Mouse (Mus musculus): ENCODE measurements around the gene Nos1. TPM values are rescaled to one million over a fixed set of nuclear protein-coding genes. Genes with fewer than 3 reads are reported as not detected.
"Not testable (repeated sequence)": the region's sequence is repeated elsewhere in the genome, so short reads cannot be mapped to it uniquely, and the experiment has no call there.

Nos1 gene
- total RNA-seq, 2 experiments from 2014 or later, result 19.9 to 27.6 TPM

GRCm38 (mm10) chr5:117827366-117827765, 46.5 kb downstream of the Nos1 start:
- DNase-seq (ENCODE audit: low spot score in 2 of 2), result no peak
- intact Hi-C loops (cut with DNase I), result no loop called here

GRCm38 (mm10) chr5:117836930-117837329, 56.1 kb downstream of the Nos1 start:
- intact Hi-C loops (cut with DNase I), result loop anchor here (5.0 kb wide), 2 partner anchors 95 to 225 kb away; no protein-coding TSS in a partner anchor
- peak; percentile 68 to 87 for DNase-seq (ENCODE audit: low spot score in 2 of 2)

- DNase-seq (ENCODE audit: low spot score in 2 of 2), result no peak
- intact Hi-C loops (cut with DNase I), result loop anchor here (2.0 to 5.0 kb wide), 3 partner anchors 95 to 321 kb away; no protein-coding TSS in a partner anchor
These were observed 56.9 kb downstream of the Nos1 start for GRCm38 (mm10) chr5:117837731-117838130.

GRCm38 (mm10) chr5:117839501-117839900, 58.7 kb downstream of the Nos1 start:
- intact Hi-C loops (cut with DNase I), result loop anchor here (2.0 to 5.0 kb wide), 3 partner anchors 93 to 323 kb away; no protein-coding TSS in a partner anchor
- peak; percentile 18 to 20 for DNase-seq (ENCODE audit: low spot score in 2 of 2)

GRCm38 (mm10) chr5:117840203-117840602, 59.4 kb downstream of the Nos1 start:
- intact Hi-C loops (cut with DNase I), result no loop called here
- DNase-seq (ENCODE audit: low spot score in 2 of 2), result peak in 1 of 2 experiments; percentile 28

GRCm38 (mm10) chr5:117840988-117841387, 60.2 kb downstream of the Nos1 start:
- intact Hi-C loops (cut with DNase I), result no loop called here
- peak; percentile 31 to 57 for DNase-seq (ENCODE audit: low spot score in 2 of 2)

GRCm38 (mm10) chr5:117841651-117842347, 61.0 kb downstream of the Nos1 start:
- peak; percentile 8 to 38 for DNase-seq (ENCODE audit: low spot score in 2 of 2)
- intact Hi-C loops (cut with DNase I), result no loop called here

- intact Hi-C loops (cut with DNase I), result no loop called here
- no peak for DNase-seq (ENCODE audit: low spot score in 2 of 2)
These were observed 61.9 kb downstream of the Nos1 start for GRCm38 (mm10) chr5:117842699-117843098.

GRCm38 (mm10) chr5:117844611-117845010, 63.8 kb downstream of the Nos1 start:
- intact Hi-C loops (cut with DNase I), result no loop called here
- no peak for DNase-seq (ENCODE audit: low spot score in 2 of 2)

GRCm38 (mm10) chr5:117850474-117850873, 69.6 kb downstream of the Nos1 start:
- DNase-seq (ENCODE audit: low spot score in 2 of 2), result no peak
- intact Hi-C loops (cut with DNase I), result no loop called here

- no peak for DNase-seq (ENCODE audit: low spot score in 2 of 2)
- intact Hi-C loops (cut with DNase I), result no loop called here
These were observed 72.9 kb downstream of the Nos1 start for GRCm38 (mm10) chr5:117853741-117854140.

- intact Hi-C loops (cut with DNase I), result loop anchor here (10.0 kb wide), 1 partner anchor 50 kb away; no protein-coding TSS in a partner anchor
- DNase-seq (ENCODE audit: low spot score in 2 of 2), result peak; percentile 59 to 76
These were observed 83.9 kb downstream of the Nos1 start for GRCm38 (mm10) chr5:117864588-117865300.

GRCm38 (mm10) chr5:117865876-117866275, 85.0 kb downstream of the Nos1 start:
- intact Hi-C loops (cut with DNase I), result loop anchor here (10.0 kb wide), 1 partner anchor 49 kb away; no protein-coding TSS in a partner anchor
- no peak for DNase-seq (ENCODE audit: low spot score in 2 of 2)

- no peak for DNase-seq (ENCODE audit: low spot score in 2 of 2)
- intact Hi-C loops (cut with DNase I), result no loop called here
These were observed 90.8 kb downstream of the Nos1 start for GRCm38 (mm10) chr5:117871614-117872013.

GRCm38 (mm10) chr5:117873807-117874206, 93.0 kb downstream of the Nos1 start:
- intact Hi-C loops (cut with DNase I), result no loop called here
- DNase-seq (ENCODE audit: low spot score in 2 of 2), result peak in 1 of 2 experiments; percentile 13

GRCm38 (mm10) chr5:117874236-117874635, 93.4 kb downstream of the Nos1 start:
- DNase-seq (ENCODE audit: low spot score in 2 of 2), result no peak
- intact Hi-C loops (cut with DNase I), result no loop called here

- intact Hi-C loops (cut with DNase I), result no loop called here
- no peak for DNase-seq (ENCODE audit: low spot score in 2 of 2)
These were observed 98.3 kb downstream of the Nos1 start for GRCm38 (mm10) chr5:117879136-117879535.

- intact Hi-C loops (cut with DNase I), result no loop called here
- DNase-seq (ENCODE audit: low spot score in 2 of 2), result peak in 1 of 2 experiments; percentile 18
These were observed 100.2 kb downstream of the Nos1 start for GRCm38 (mm10) chr5:117880916-117881555.

- intact Hi-C loops (cut with DNase I); DNase-seq (ENCODE audit: low spot score in 2 of 2): not testable (repeated sequence)
These were observed 101.6 kb downstream of the Nos1 start for GRCm38 (mm10) chr5:117882411-117882810.

- DNase-seq (ENCODE audit: low spot score in 2 of 2), result no peak
- intact Hi-C loops (cut with DNase I), result no loop called here
These were observed 104.2 kb downstream of the Nos1 start for GRCm38 (mm10) chr5:117884991-117885390.
